Mouse (Mus musculus) intestine, embryonic 14.5 days (tissue): ENCODE measurements around the gene Fut7. TPM values are rescaled to one million over a fixed set of nuclear protein-coding genes. Genes with fewer than 3 reads are reported as not detected.

Source experiments
- ATAC-seq: fragments of 200-750 bp; cut with Nextera tagmentation; replicated peaks from 2 replicates; pipeline ENCODE4 v1.8.0; 2017; ENCODE audit warnings: low read depth, moderate number of reproducible peaks, moderate TSS enrichment, moderate library complexity; ENCODE audit not compliant: low FRiP score, low TSS enrichment
- DNase-seq: peaks from one replicate; pipeline ENCODE4 v3.0.0-alpha.2; 2018; ENCODE audit warnings: low spot score
- H3K27ac ChIP-seq: fragments of 300-500 bp; sonication (generic); 2 replicates; pipeline ENCODE4 v1.5.1; 2014; ENCODE audit warnings: low read depth, mild to moderate bottlenecking, control low read depth
- H3K27me3 ChIP-seq: fragments of 300-500 bp; sonication (generic); replicated peaks from 2 replicates; pipeline ENCODE4 v1.6.1; 2014; ENCODE audit warnings: low read length, control low read depth; ENCODE audit not compliant: control insufficient read depth, insufficient read depth
- H3K36me3 ChIP-seq: fragments of 300-500 bp; sonication (generic); 2 replicates; pipeline ENCODE4 v1.6.1; 2014; ENCODE audit warnings: low read length, control low read depth; ENCODE audit not compliant: control insufficient read depth, insufficient read depth
- H3K4me1 ChIP-seq: fragments of 300-500 bp; sonication (generic); replicated peaks from 2 replicates; pipeline ENCODE4 v1.6.1; 2014; ENCODE audit warnings: low read length, control low read depth, mixed read lengths; ENCODE audit not compliant: control insufficient read depth, insufficient read depth
- H3K4me2 ChIP-seq: fragments of 300-500 bp; sonication (generic); 2 replicates; pipeline ENCODE4 v1.6.1; 2014; ENCODE audit warnings: low read length
- H3K4me3 ChIP-seq: fragments of 300-500 bp; sonication (generic); 2 replicates; pipeline ENCODE4 v1.5.1; 2014; ENCODE audit warnings: low read depth, low read length, control low read depth, mixed read lengths
- H3K9ac ChIP-seq: fragments of 300-500 bp; sonication (generic); 2 replicates; pipeline ENCODE4 v1.6.1; 2014; ENCODE audit warnings: mild to moderate bottlenecking, low read length
- H3K9me3 ChIP-seq: fragments of 300-500 bp; sonication (generic); 2 replicates; pipeline ENCODE4 v1.6.1; 2016; ENCODE audit warnings: low read length, control low read depth; ENCODE audit not compliant: control insufficient read depth
- WGBS: fragments of 180-500 bp; shearing (Covaris S2); extraction: QIAGEN DNeasy Blood & Tissue Kit; methylation state at CpG from one replicate; pipeline ENCODE4 v1.1.7; 2014; 5-methylcytosine and 5-hydroxymethylcytosine counted together
- polyA plus RNA-seq: library from polyadenylated mRNA; unstranded; fragments of >200 nt; fragmentation: Nextera tagmentation; extraction: Ambion mirVana; gene quantifications from 2 replicates; pipeline ENCODE4 v1.2.1, GENCODE M21; 2014

Fut7 gene
- polyA plus RNA-seq, 1 experiment from 2014 or later, result not detected

- ATAC-seq (no peak), DNase-seq (no peak)
- Histone ChIP-seq H3K9me3 (no peaks in the 10 kb centered on the region), H3K27ac (no peak overlapping the region), H3K27me3 (no peaks in the 10 kb centered on the region), H3K36me3 (0 out of 2 replicates have a peak, but pooled peaks cover 6% of the 10 kb centered on the region), H3K4me2 (no peak overlapping the region), H3K9ac (no peak overlapping the region), H3K4me3 (no peak overlapping the region), H3K4me1 (no peaks in the 10 kb centered on the region)
- 88% methylated on average over 14 of the region's 14 CpGs for WGBS
These were observed 19.6 kb downstream of the Fut7 start for GRCm38 (mm10) chr2:25442682-25443081.

GRCm38 (mm10) chr2:25450853-25451647 is 28.0 kb downstream of the Fut7 start:
- ATAC-seq, result no peak
- Histone ChIP-seq H3K27me3 (no peaks in the 10 kb centered on the region), H3K9ac (no peak overlapping the region), H3K4me1 (no peaks in the 10 kb centered on the region), H3K9me3 (no peaks in the 10 kb centered on the region), H3K4me2 (no peak overlapping the region), H3K36me3 (no peaks in the 10 kb centered on the region), H3K4me3 (no peak overlapping the region), H3K27ac (no peak overlapping the region)
- no peak for DNase-seq
- WGBS, result 80% methylated on average over 8 of the region's 8 CpGs

DNA sequence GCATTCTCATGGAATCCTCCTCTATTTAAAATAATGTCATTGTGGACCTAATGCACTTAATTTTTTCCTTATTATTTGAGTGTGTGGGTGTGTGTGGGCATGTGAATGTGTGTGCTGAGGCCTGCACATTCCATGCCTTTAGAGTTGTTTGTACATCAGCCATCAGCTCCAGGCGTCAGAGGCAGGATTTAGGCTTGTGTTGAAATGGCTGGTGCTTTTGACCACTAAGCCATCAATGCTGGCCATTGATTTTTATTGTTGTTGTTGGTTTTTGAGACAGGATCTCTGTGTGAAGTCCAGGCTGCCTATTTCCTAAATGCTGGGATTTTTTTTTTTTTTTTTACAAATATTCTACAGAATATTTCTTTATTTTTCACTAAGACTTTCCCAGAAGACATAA is 29.9 kb downstream of the Fut7 start:
- no peak overlapping the region for H3K27ac ChIP-seq
- no peak for ATAC-seq
- no peak overlapping the region for H3K9ac ChIP-seq
- H3K4me1 ChIP-seq, result no peaks in the 10 kb centered on the region
- H3K4me2 ChIP-seq, result no peak overlapping the region
- no peak for DNase-seq
- no peaks in the 10 kb centered on the region for H3K27me3 ChIP-seq
- WGBS, result 33% methylated on average over 1 of the region's 1 CpGs
- no peak overlapping the region for H3K4me3 ChIP-seq
- H3K9me3 ChIP-seq, result no peaks in the 10 kb centered on the region
- no peaks in the 10 kb centered on the region for H3K36me3 ChIP-seq

GRCm38 (mm10) chr2:25456205-25456953 is 33.3 kb downstream of the Fut7 start, which contains the start of gene Clic3:
Clic3 (plus strand) TSS chr2:25456838.
- no peak within 1 kb of the TSS for H3K27ac ChIP-seq
- 49% methylated on average over 14 of the region's 14 CpGs for WGBS
- H3K4me2 ChIP-seq, result no peak within 1 kb of the TSS
- no peak within 1 kb of the TSS for H3K4me3 ChIP-seq
- ATAC-seq, result 0 out of 2 replicates have a peak, but pooled peaks have one; percentile 13
- no peaks in the 10 kb centered on the region for H3K9me3 ChIP-seq
- no peak for DNase-seq
- 0 out of 2 replicates have a peak, but pooled peaks cover 5% of the 10 kb centered on the region for H3K36me3 ChIP-seq
- H3K27me3 ChIP-seq, result no peaks in the 10 kb centered on the region
- H3K4me1 ChIP-seq, result peaks cover 13% of the 10 kb centered on the region; the same call in 1 of the 2 replicates
- no peak within 1 kb of the TSS for H3K9ac ChIP-seq

DNA sequence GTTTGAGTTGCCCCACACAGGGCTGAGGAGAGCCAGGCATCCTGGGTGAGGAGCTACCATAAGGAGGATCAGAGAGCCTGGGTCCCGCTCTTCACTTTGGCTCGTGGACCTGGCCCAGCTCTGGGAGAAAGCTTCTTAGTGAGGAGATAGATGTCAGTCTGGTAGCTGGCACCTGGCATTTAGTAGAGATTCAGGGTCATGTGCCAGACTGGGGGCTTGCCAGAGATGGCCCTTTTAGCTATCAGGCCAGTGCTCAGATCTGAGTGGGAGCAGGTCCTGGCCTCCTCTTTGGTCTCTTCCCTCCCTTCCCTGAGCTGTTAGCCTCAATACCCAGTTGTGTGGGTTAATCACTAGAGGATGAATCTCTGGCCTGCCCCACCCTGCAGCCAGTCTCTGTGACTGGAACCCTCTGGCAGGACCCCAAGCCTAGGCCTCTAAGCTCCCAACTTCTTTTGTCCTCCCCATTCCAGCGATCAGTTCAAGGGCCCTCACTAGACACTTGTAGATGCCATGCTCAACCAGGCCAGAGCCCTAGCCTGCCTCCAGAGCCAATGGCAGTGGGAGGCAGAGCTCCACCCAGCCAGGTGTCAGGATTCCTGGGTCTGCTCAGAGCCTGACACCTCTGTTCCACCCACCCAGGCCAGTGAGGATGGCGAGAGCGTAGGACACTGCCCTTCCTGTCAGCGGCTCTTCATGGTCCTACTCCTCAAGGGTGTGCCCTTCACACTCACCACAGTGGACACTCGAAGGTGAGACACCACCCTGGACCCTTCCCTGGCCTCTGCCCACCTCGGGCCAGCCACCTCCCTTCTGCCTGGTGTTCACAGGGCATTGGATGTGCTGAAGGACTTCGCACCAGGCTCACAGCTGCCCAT is 34.2 kb downstream of the Fut7 start:
- WGBS, result 84% methylated on average over 9 of the region's 9 CpGs
- H3K27ac ChIP-seq, result no peak overlapping the region
- no peak overlapping the region for H3K4me3 ChIP-seq
- 0 out of 2 replicates have a peak, but pooled peaks cover 5% of the 10 kb centered on the region for H3K36me3 ChIP-seq
- H3K27me3 ChIP-seq, result no peaks in the 10 kb centered on the region
- ATAC-seq (no peak), DNase-seq (no peak)
- H3K9me3 ChIP-seq, result no peaks in the 10 kb centered on the region
- peaks cover 16% of the 10 kb centered on the region; the same call in 1 of the 2 replicates for H3K4me1 ChIP-seq
- H3K9ac ChIP-seq, result no peak overlapping the region
- no peak overlapping the region for H3K4me2 ChIP-seq

DNA sequence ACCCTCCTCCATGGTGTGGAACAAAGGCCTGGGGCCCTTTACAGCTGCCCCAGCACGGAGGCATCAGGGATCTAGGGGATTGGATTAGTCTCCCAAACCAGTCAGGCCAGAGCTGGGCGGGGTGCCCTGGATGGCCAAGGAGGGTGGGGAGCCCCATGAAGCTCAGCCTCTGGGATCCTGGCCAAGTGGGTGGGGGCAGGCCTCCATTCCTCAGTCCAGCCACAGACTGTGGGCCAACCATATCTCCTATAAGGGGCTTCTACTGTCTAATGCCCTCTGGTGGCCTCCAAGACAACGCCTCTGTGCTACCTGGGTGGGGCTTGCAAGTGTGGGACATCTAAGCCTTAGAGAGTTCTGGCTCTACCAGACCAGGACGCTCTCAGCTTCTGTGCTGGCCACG is 35.8 kb downstream of the Fut7 start:
- H3K4me3 ChIP-seq, result no peak overlapping the region
- H3K4me2 ChIP-seq, result no peak overlapping the region
- H3K4me1 ChIP-seq, result peaks cover 16% of the 10 kb centered on the region; the same call in 1 of the 2 replicates
- WGBS, result 77% methylated on average over 5 of the region's 5 CpGs
- H3K27ac ChIP-seq, result no peak overlapping the region
- DNase-seq (no peak), ATAC-seq (no peak)
- 0 out of 2 replicates have a peak, but pooled peaks cover 5% of the 10 kb centered on the region for H3K36me3 ChIP-seq
- H3K9ac ChIP-seq, result no peak overlapping the region
- no peaks in the 10 kb centered on the region for H3K27me3 ChIP-seq
- H3K9me3 ChIP-seq, result no peaks in the 10 kb centered on the region

DNA sequence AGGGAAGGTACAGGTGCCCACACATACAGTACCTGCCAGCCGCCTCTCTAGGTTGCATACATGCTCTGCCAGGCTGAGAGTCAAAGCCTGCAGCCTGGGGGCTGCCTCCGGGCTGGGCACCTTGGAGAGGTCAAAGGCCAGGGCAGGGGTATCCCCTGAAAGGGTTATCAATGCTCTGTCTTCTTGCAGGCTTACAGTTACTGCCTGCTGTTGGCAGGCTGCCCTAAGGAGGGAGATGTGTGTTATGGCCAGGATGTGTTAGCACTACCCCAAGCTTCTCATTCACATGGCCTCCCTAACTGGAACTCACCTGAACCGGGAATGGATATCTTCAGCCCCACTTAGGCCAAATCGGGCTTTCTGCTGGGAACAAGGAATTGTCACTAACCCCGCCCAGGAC is 37.1 kb downstream of the Fut7 start:
- DNase-seq (no peak), ATAC-seq (peak; percentile 7; the same call in 1 of the 2 replicates)
- peaks cover 16% of the 10 kb centered on the region; the same call in 1 of the 2 replicates for H3K4me1 ChIP-seq
- H3K4me3 ChIP-seq, result peak overlapping the region; percentile 76
- H3K27ac ChIP-seq, result peak overlapping the region; percentile 77; the same call in 1 of the 2 replicates
- no peaks in the 10 kb centered on the region for H3K9me3 ChIP-seq
- H3K4me2 ChIP-seq, result peak overlapping the region; percentile 83
- peak overlapping the region; percentile 54 for H3K9ac ChIP-seq
- 32% methylated on average over 5 of the region's 5 CpGs for WGBS
- H3K36me3 ChIP-seq, result 0 out of 2 replicates have a peak, but pooled peaks cover 5% of the 10 kb centered on the region
- no peaks in the 10 kb centered on the region for H3K27me3 ChIP-seq
